Mouse (Mus musculus) stomach, postnatal 0 days (tissue): ENCODE measurements at regions not wholly inside any gene's neighbourhood (a gene's known extent, or its start where the extent isn't known, plus 50 kb on each side); places are given as distances from the start of the nearest gene placed in this dataset.

ENCODE experiments used
- CTCF ChIP-seq: IDR thresholded peaks from 2 replicates; pipeline ENCODE4 v1.5.1; 2016; ENCODE audit warnings: antibody characterized with exemption, low read depth, mild to moderate bottlenecking, moderate library complexity
- EP300 ChIP-seq: optimal IDR thresholded peaks from 2 replicates; pipeline ENCODE3; 2016; ENCODE audit warnings: antibody characterized with exemption

- no peak for TF ChIP-seq CTCF
- TF ChIP-seq EP300: no peak
These were observed 131.1 kb downstream of the Drd1 start for GRCm38 (mm10) chr13:53924433-53924832.
